Mouse (Mus musculus): ENCODE results near the gene Scai. TPM values are rescaled to one million over a fixed set of nuclear protein-coding genes. Genes with fewer than 3 reads are reported as not detected.

Gene Scai
- polyA plus RNA-seq, 1 experiment from 2014 or later = 7.7 TPM

- no peak overlapping the region for H3K4me3 ChIP-seq (ENCODE audit: low read depth, low read length)
- H3K9ac ChIP-seq (ENCODE audit: low read length) = no peak overlapping the region
- no peak overlapping the region for H3K27ac ChIP-seq (ENCODE audit: low read depth, low read length)
- H3K27me3 ChIP-seq (ENCODE audit: control insufficient read depth, insufficient read depth, low read length) = no peaks in the 10 kb centered on the region
- no peak for ATAC-seq (ENCODE audit: insufficient read depth, low FRiP score, low TSS enrichment)
- H3K36me3 ChIP-seq (ENCODE audit: control insufficient read depth, insufficient read depth, low read length) = no peaks in the 10 kb centered on the region
- DNase-seq (ENCODE audit: low spot score) = no peak
- WGBS = 95% methylated on average over 4 of the region's 4 CpGs
- H3K4me2 ChIP-seq (ENCODE audit: low read depth) = no peak overlapping the region
- H3K9me3 ChIP-seq (ENCODE audit: control insufficient read depth, low read length) = no peaks in the 10 kb centered on the region
- no peaks in the 10 kb centered on the region for H3K4me1 ChIP-seq (ENCODE audit: control insufficient read depth, insufficient read depth, low read length)
These were observed 20.2 kb upstream of the Scai start for GRCm38 (mm10) chr2:39210738-39211137.

GRCm38 (mm10) chr2:39203359-39203758 is 12.8 kb upstream of the Scai start:
- Histone ChIP-seq H3K27me3 (ENCODE audit: control insufficient read depth, insufficient read depth, low read length) (no peaks in the 10 kb centered on the region), H3K9ac (ENCODE audit: low read length) (no peak overlapping the region), H3K4me2 (ENCODE audit: low read depth) (no peak overlapping the region), H3K4me3 (ENCODE audit: low read depth, low read length) (no peak overlapping the region), H3K9me3 (ENCODE audit: control insufficient read depth, low read length) (no peaks in the 10 kb centered on the region), H3K27ac (ENCODE audit: low read depth, low read length) (no peak overlapping the region), H3K4me1 (ENCODE audit: control insufficient read depth, insufficient read depth, low read length) (no peaks in the 10 kb centered on the region), H3K36me3 (ENCODE audit: control insufficient read depth, insufficient read depth, low read length) (no peaks in the 10 kb centered on the region)
- ATAC-seq (ENCODE audit: insufficient read depth, low FRiP score, low TSS enrichment) (no peak), DNase-seq (ENCODE audit: low spot score) (no peak)
- 95% methylated on average over 2 of the region's 2 CpGs for WGBS

GRCm38 (mm10) chr2:39194809-39195208 is 4.3 kb upstream of the Scai start:
- no peaks in the 10 kb centered on the region for H3K27me3 ChIP-seq (ENCODE audit: control insufficient read depth, insufficient read depth, low read length)
- no peaks in the 10 kb centered on the region; the same call in 1 of the 2 replicates for H3K36me3 ChIP-seq (ENCODE audit: control insufficient read depth, insufficient read depth, low read length)
- H3K9ac ChIP-seq (ENCODE audit: low read length) = no peak overlapping the region
- no peak for DNase-seq (ENCODE audit: low spot score)
- H3K4me1 ChIP-seq (ENCODE audit: control insufficient read depth, insufficient read depth, low read length) = no peaks in the 10 kb centered on the region
- no peak overlapping the region for H3K4me2 ChIP-seq (ENCODE audit: low read depth)
- no peak overlapping the region for H3K27ac ChIP-seq (ENCODE audit: low read depth, low read length)
- no peak overlapping the region for H3K4me3 ChIP-seq (ENCODE audit: low read depth, low read length)
- no peaks in the 10 kb centered on the region for H3K9me3 ChIP-seq (ENCODE audit: control insufficient read depth, low read length)
- ATAC-seq (ENCODE audit: insufficient read depth, low FRiP score, low TSS enrichment) = no peak
- 84% methylated on average over 2 of the region's 2 CpGs for WGBS

GRCm38 (mm10) chr2:39189961-39190560 is 473 bp downstream of the Scai start:
- no peaks in the 10 kb centered on the region for H3K9me3 ChIP-seq (ENCODE audit: control insufficient read depth, low read length)
- peak overlapping the region; percentile 80 for H3K27ac ChIP-seq (ENCODE audit: low read depth, low read length)
- ATAC-seq (ENCODE audit: insufficient read depth, low FRiP score, low TSS enrichment) (peak; percentile 87), DNase-seq (ENCODE audit: low spot score) (no peak)
- H3K27me3 ChIP-seq (ENCODE audit: control insufficient read depth, insufficient read depth, low read length) = no peaks in the 10 kb centered on the region
- peaks cover 2% of the 10 kb centered on the region; the same call in 1 of the 2 replicates for H3K36me3 ChIP-seq (ENCODE audit: control insufficient read depth, insufficient read depth, low read length)
- under 1% methylated on average over 35 of the region's 39 CpGs for WGBS
- peak overlapping the region; percentile 74 for H3K4me2 ChIP-seq (ENCODE audit: low read depth)
- peak overlapping the region; percentile 49 for H3K4me3 ChIP-seq (ENCODE audit: low read depth, low read length)
- peaks cover 9% of the 10 kb centered on the region; the same call in 1 of the 2 replicates for H3K4me1 ChIP-seq (ENCODE audit: control insufficient read depth, insufficient read depth, low read length)
- peak overlapping the region; percentile 70 for H3K9ac ChIP-seq (ENCODE audit: low read length)

GRCm38 (mm10) chr2:39185942-39186341 is 4.6 kb downstream of the Scai start:
- H3K9ac ChIP-seq (ENCODE audit: low read length) = no peak overlapping the region
- 73% methylated on average over 3 of the region's 3 CpGs for WGBS
- no peak overlapping the region for H3K4me3 ChIP-seq (ENCODE audit: low read depth, low read length)
- DNase-seq (ENCODE audit: low spot score) (no peak), ATAC-seq (ENCODE audit: insufficient read depth, low FRiP score, low TSS enrichment) (no peak)
- peaks cover 9% of the 10 kb centered on the region; the same call in 1 of the 2 replicates for H3K4me1 ChIP-seq (ENCODE audit: control insufficient read depth, insufficient read depth, low read length)
- H3K27ac ChIP-seq (ENCODE audit: low read depth, low read length) = no peak overlapping the region
- peaks cover 4% of the 10 kb centered on the region; the same call in 1 of the 2 replicates for H3K36me3 ChIP-seq (ENCODE audit: control insufficient read depth, insufficient read depth, low read length)
- H3K9me3 ChIP-seq (ENCODE audit: control insufficient read depth, low read length) = no peaks in the 10 kb centered on the region
- no peak overlapping the region for H3K4me2 ChIP-seq (ENCODE audit: low read depth)
- no peaks in the 10 kb centered on the region for H3K27me3 ChIP-seq (ENCODE audit: control insufficient read depth, insufficient read depth, low read length)

- Histone ChIP-seq H3K4me2 (ENCODE audit: low read depth) (no peak overlapping the region), H3K36me3 (ENCODE audit: control insufficient read depth, insufficient read depth, low read length) (peaks cover 4% of the 10 kb centered on the region; the same call in 1 of the 2 replicates), H3K27ac (ENCODE audit: low read depth, low read length) (no peak overlapping the region), H3K27me3 (ENCODE audit: control insufficient read depth, insufficient read depth, low read length) (no peaks in the 10 kb centered on the region), H3K4me1 (ENCODE audit: control insufficient read depth, insufficient read depth, low read length) (no peaks in the 10 kb centered on the region), H3K9me3 (ENCODE audit: control insufficient read depth, low read length) (no peaks in the 10 kb centered on the region), H3K4me3 (ENCODE audit: low read depth, low read length) (no peak overlapping the region), H3K9ac (ENCODE audit: low read length) (no peak overlapping the region)
- DNase-seq (ENCODE audit: low spot score) (no peak), ATAC-seq (ENCODE audit: insufficient read depth, low FRiP score, low TSS enrichment) (no peak)
- 100% methylated on average over 2 of the region's 2 CpGs for WGBS
These were observed 6.9 kb downstream of the Scai start for GRCm38 (mm10) chr2:39183587-39183986.

- H3K9ac ChIP-seq (ENCODE audit: low read length) = no peak overlapping the region
- no peak overlapping the region for H3K4me2 ChIP-seq (ENCODE audit: low read depth)
- no peak overlapping the region for H3K4me3 ChIP-seq (ENCODE audit: low read depth, low read length)
- no peaks in the 10 kb centered on the region for H3K27me3 ChIP-seq (ENCODE audit: control insufficient read depth, insufficient read depth, low read length)
- H3K4me1 ChIP-seq (ENCODE audit: control insufficient read depth, insufficient read depth, low read length) = no peaks in the 10 kb centered on the region
- H3K9me3 ChIP-seq (ENCODE audit: control insufficient read depth, low read length) = no peaks in the 10 kb centered on the region
- no peak for DNase-seq (ENCODE audit: low spot score)
- 95% methylated on average over 1 of the region's 1 CpGs for WGBS
- H3K27ac ChIP-seq (ENCODE audit: low read depth, low read length) = no peak overlapping the region
- H3K36me3 ChIP-seq (ENCODE audit: control insufficient read depth, insufficient read depth, low read length) = no peaks in the 10 kb centered on the region
- no peak for ATAC-seq (ENCODE audit: insufficient read depth, low FRiP score, low TSS enrichment)
These were observed 29.5 kb downstream of the Scai start for GRCm38 (mm10) chr2:39160996-39161395.

- no peak for DNase-seq (ENCODE audit: low spot score)
- Histone ChIP-seq H3K9ac (ENCODE audit: low read length) (no peak overlapping the region), H3K36me3 (ENCODE audit: control insufficient read depth, insufficient read depth, low read length) (no peaks in the 10 kb centered on the region), H3K4me2 (ENCODE audit: low read depth) (no peak overlapping the region), H3K4me3 (ENCODE audit: low read depth, low read length) (no peak overlapping the region), H3K27me3 (ENCODE audit: control insufficient read depth, insufficient read depth, low read length) (no peaks in the 10 kb centered on the region), H3K27ac (ENCODE audit: low read depth, low read length) (no peak overlapping the region), H3K9me3 (ENCODE audit: control insufficient read depth, low read length) (no peaks in the 10 kb centered on the region), H3K4me1 (ENCODE audit: control insufficient read depth, insufficient read depth, low read length) (no peaks in the 10 kb centered on the region)
- ATAC-seq (ENCODE audit: insufficient read depth, low FRiP score, low TSS enrichment) = no peak
- 91% methylated on average over 1 of the region's 1 CpGs for WGBS
These were observed 32.6 kb downstream of the Scai start for GRCm38 (mm10) chr2:39157916-39158315.

GRCm38 (mm10) chr2:39156821-39157220 is 33.7 kb downstream of the Scai start:
- DNase-seq (ENCODE audit: low spot score) (no peak), ATAC-seq (ENCODE audit: insufficient read depth, low FRiP score, low TSS enrichment) (no peak)
- Histone ChIP-seq H3K4me3 (ENCODE audit: low read depth, low read length) (no peak overlapping the region), H3K9me3 (ENCODE audit: control insufficient read depth, low read length) (no peaks in the 10 kb centered on the region), H3K27me3 (ENCODE audit: control insufficient read depth, insufficient read depth, low read length) (no peaks in the 10 kb centered on the region), H3K4me2 (ENCODE audit: low read depth) (no peak overlapping the region), H3K27ac (ENCODE audit: low read depth, low read length) (no peak overlapping the region), H3K4me1 (ENCODE audit: control insufficient read depth, insufficient read depth, low read length) (no peaks in the 10 kb centered on the region), H3K36me3 (ENCODE audit: control insufficient read depth, insufficient read depth, low read length) (no peaks in the 10 kb centered on the region), H3K9ac (ENCODE audit: low read length) (no peak overlapping the region)
- WGBS = 80% methylated on average over 1 of the region's 1 CpGs

Data from neural tube, embryonic 11.5 days (tissue).